Mouse (Mus musculus): Measurements from ENCODE around the gene Akap1. TPM values are rescaled to one million over a fixed set of nuclear protein-coding genes. Genes with fewer than 3 reads are reported as not detected.

The Akap1 gene
- total and polyA plus RNA-seq, 2 experiments from 2014 or later = 28.6 to 53.2 TPM

GRCm38 (mm10) chr11:88830257-88830804 lies 34.1 kb downstream of the Akap1 start:
- Histone ChIP-seq H3K27me3 (ENCODE audit: insufficient read depth, low read length) (no peaks in the 10 kb centered on the region), H3K36me3 (ENCODE audit: insufficient read depth) (peaks cover 32% of the 10 kb centered on the region), H3K4me1 (ENCODE audit: insufficient read depth) (no peaks in the 10 kb centered on the region), H3K27ac (ENCODE audit: low read depth, low read length) (no peak overlapping the region), H3K4me2 (ENCODE audit: low read depth) (no peak overlapping the region), H3K9me3 (ENCODE audit: low read length) (no peaks in the 10 kb centered on the region), H3K9ac (no peak overlapping the region), H3K4me3 (ENCODE audit: low read depth, low read length) (no peak overlapping the region)
- ATAC-seq (peak; percentile 51; the same call in 1 of the 2 replicates), DNase-seq (peak; percentile 51)
- 100% methylated on average over 2 of the region's 2 CpGs for WGBS
- peak; percentile 74 for TF ChIP-seq CTCF (IDR thresholded peaks at IDR 0.05; ENCODE audit: low read depth)

- peak; percentile 52 for TF ChIP-seq CTCF (IDR thresholded peaks at IDR 0.05; ENCODE audit: low read depth)
- Histone ChIP-seq H3K27me3 (ENCODE audit: insufficient read depth, low read length) (no peaks in the 10 kb centered on the region; the same call in 1 of the 2 replicates), H3K9me3 (ENCODE audit: low read length) (no peaks in the 10 kb centered on the region), H3K36me3 (ENCODE audit: insufficient read depth) (peaks cover 15% of the 10 kb centered on the region), H3K9ac (no peak overlapping the region), H3K4me2 (ENCODE audit: low read depth) (no peak overlapping the region), H3K4me1 (ENCODE audit: insufficient read depth) (no peaks in the 10 kb centered on the region), H3K27ac (ENCODE audit: low read depth, low read length) (no peak overlapping the region), H3K4me3 (ENCODE audit: low read depth, low read length) (no peak overlapping the region)
- ATAC-seq (no peak), DNase-seq (no peak)
Observed at GRCm38 (mm10) chr11:88828528-88828927, 35.9 kb downstream of the Akap1 start.

GRCm38 (mm10) chr11:88825909-88826308 lies 38.5 kb downstream of the Akap1 start:
- 27% methylated on average over 7 of the region's 7 CpGs for WGBS

GRCm38 (mm10) chr11:88822991-88823390 lies 41.4 kb downstream of the Akap1 start:
- Histone ChIP-seq H3K9ac (no peak overlapping the region), H3K4me3 (ENCODE audit: low read depth, low read length) (peak overlapping the region; percentile 23), H3K4me2 (ENCODE audit: low read depth) (peak overlapping the region; percentile 47), H3K36me3 (ENCODE audit: insufficient read depth) (no peaks in the 10 kb centered on the region), H3K27me3 (ENCODE audit: insufficient read depth, low read length) (no peaks in the 10 kb centered on the region; the same call in 1 of the 2 replicates), H3K4me1 (ENCODE audit: insufficient read depth) (no peaks in the 10 kb centered on the region), H3K9me3 (ENCODE audit: low read length) (no peaks in the 10 kb centered on the region), H3K27ac (ENCODE audit: low read depth, low read length) (no peak overlapping the region)
- WGBS = 4% methylated on average over 7 of the region's 7 CpGs
- peak; percentile 80 for ATAC-seq
- peak; percentile 95 for DNase-seq
- peak; percentile 97 for TF ChIP-seq CTCF (IDR thresholded peaks at IDR 0.05; ENCODE audit: low read depth)

More at GRCm38 (mm10) chr11:88825909-88826308, 38.5 kb downstream of the Akap1 start:
- peak; percentile 60 for DNase-seq
- Histone ChIP-seq H3K4me3 (ENCODE audit: low read depth, low read length) (no peak overlapping the region), H3K36me3 (ENCODE audit: insufficient read depth) (no peaks in the 10 kb centered on the region), H3K27me3 (ENCODE audit: insufficient read depth, low read length) (no peaks in the 10 kb centered on the region; the same call in 1 of the 2 replicates), H3K4me2 (ENCODE audit: low read depth) (no peak overlapping the region), H3K27ac (ENCODE audit: low read depth, low read length) (no peak overlapping the region), H3K4me1 (ENCODE audit: insufficient read depth) (no peaks in the 10 kb centered on the region), H3K9me3 (ENCODE audit: low read length) (no peaks in the 10 kb centered on the region), H3K9ac (no peak overlapping the region)
- ATAC-seq = peak; percentile 50; the same call in 1 of the 2 replicates
- TF ChIP-seq CTCF (IDR thresholded peaks at IDR 0.05; ENCODE audit: low read depth) = peak; percentile 46

GRCm38 (mm10) chr11:88822526-88822925 lies 41.9 kb downstream of the Akap1 start:
- Histone ChIP-seq H3K9me3 (ENCODE audit: low read length) (no peaks in the 10 kb centered on the region), H3K27ac (ENCODE audit: low read depth, low read length) (no peak overlapping the region), H3K4me1 (ENCODE audit: insufficient read depth) (no peaks in the 10 kb centered on the region), H3K9ac (no peak overlapping the region), H3K27me3 (ENCODE audit: insufficient read depth, low read length) (no peaks in the 10 kb centered on the region; the same call in 1 of the 2 replicates), H3K4me3 (ENCODE audit: low read depth, low read length) (peak overlapping the region; percentile 23), H3K36me3 (ENCODE audit: insufficient read depth) (no peaks in the 10 kb centered on the region), H3K4me2 (ENCODE audit: low read depth) (peak overlapping the region; percentile 47)
- 18% methylated on average over 5 of the region's 5 CpGs for WGBS
- ATAC-seq (0 out of 2 replicates have a peak, but pooled peaks have one; percentile 11), DNase-seq (no peak)
- no peak for TF ChIP-seq CTCF (IDR thresholded peaks at IDR 0.05; ENCODE audit: low read depth)

GRCm38 (mm10) chr11:88820742-88821576 lies 43.4 kb downstream of the Akap1 start:
- peak overlapping the region; percentile 21 for H3K4me2 ChIP-seq (ENCODE audit: low read depth)
- H3K9ac ChIP-seq = peak overlapping the region; percentile 22; the same call in 1 of the 2 replicates
- ATAC-seq = peak; percentile 76
- no peaks in the 10 kb centered on the region for H3K9me3 ChIP-seq (ENCODE audit: low read length)
- WGBS = 6% methylated on average over 24 of the region's 24 CpGs
- no peaks in the 10 kb centered on the region for H3K36me3 ChIP-seq (ENCODE audit: insufficient read depth)
- H3K4me1 ChIP-seq (ENCODE audit: insufficient read depth) = no peaks in the 10 kb centered on the region
- peak; percentile 23; the same call in 1 of the 2 replicates for TF ChIP-seq CTCF (IDR thresholded peaks at IDR 0.05; ENCODE audit: low read depth)
- H3K4me3 ChIP-seq (ENCODE audit: low read depth, low read length) = no peak overlapping the region; the same call in 1 of the 2 replicates
- no peaks in the 10 kb centered on the region; the same call in 1 of the 2 replicates for H3K27me3 ChIP-seq (ENCODE audit: insufficient read depth, low read length)
- H3K27ac ChIP-seq (ENCODE audit: low read depth, low read length) = peak overlapping the region; percentile 54
- peak; percentile 61 for DNase-seq

All from forebrain, postnatal 0 days (tissue).